Comparison of ENCODE assay signal across 8 mouse cellular contexts in genomic region chr2:11338931-11339839, GRCm38 (mm10).
DNase-seq lines count a peak whose midpoint lies in the region; ATAC-seq and TF ChIP-seq lines count a peak whose summit lies in the region.

No protein-coding gene starts in this region.

- no peaks in the 10 kb centered on the region for H3K4me1 ChIP-seq in forebrain, embryonic 15.5 days
- no peaks in the 10 kb centered on the region for H3K4me1 ChIP-seq in forebrain, embryonic 12.5 days
- 0 out of 2 replicates have a peak, but pooled peaks cover 3% of the 10 kb centered on the region for H3K4me1 ChIP-seq in heart, postnatal 0 days (ENCODE audit: control insufficient read depth, insufficient read depth)
- peaks cover 13% of the 10 kb centered on the region for H3K4me1 ChIP-seq in lung, embryonic 15.5 days

- TF ChIP-seq CTCF in heart, postnatal 0 days (IDR thresholded peaks at IDR 0.05; ENCODE audit: low read depth), result no peak

- no peak for TF ChIP-seq EP300 in heart, postnatal 0 days (IDR thresholded peaks at IDR 0.05; ENCODE audit: low read depth)

- DNase-seq in ovary, adult 18-20 months (ENCODE audit: low spot score), result peak; percentile 5
- no peak for DNase-seq in ovary, postnatal 36 days (ENCODE audit: low spot score)
- DNase-seq in heart, postnatal 0 days (ENCODE audit: low spot score), result peak; percentile 49
- DNase-seq in thymus, postnatal 36 days, result peak; percentile 49 to 58
- no peak for DNase-seq in liver

- ATAC-seq in forebrain, embryonic 15.5 days (replicated peaks), result peak; percentile 60
- no peak for ATAC-seq in forebrain, embryonic 12.5 days (ENCODE audit: low FRiP score)
- peak; percentile 57 for ATAC-seq in heart, postnatal 0 days (ENCODE audit: insufficient read depth, low read depth)
- ATAC-seq in lung, embryonic 15.5 days (ENCODE audit: borderline replicate concordance, extremely low read depth, low FRiP score, low TSS enrichment), result peak; percentile 79

- no peaks in the 10 kb centered on the region for H3K9me3 ChIP-seq in forebrain, embryonic 15.5 days
- H3K9me3 ChIP-seq in forebrain, embryonic 12.5 days, result no peaks in the 10 kb centered on the region
- H3K9me3 ChIP-seq in heart, postnatal 0 days (replicated peaks; ENCODE audit: control insufficient read depth, low read length), result no peaks in the 10 kb centered on the region
- H3K9me3 ChIP-seq in lung, embryonic 15.5 days, result no peaks in the 10 kb centered on the region

- WGBS in forebrain, embryonic 15.5 days, result 78% methylated on average over 14 of the region's 14 CpGs
- 87% methylated on average over 14 of the region's 14 CpGs for WGBS in forebrain, embryonic 12.5 days
- WGBS in heart, postnatal 0 days, result 60% methylated on average over 14 of the region's 14 CpGs
- 46% methylated on average over 14 of the region's 14 CpGs for WGBS in lung, embryonic 15.5 days

- no peak overlapping the region for H3K4me2 ChIP-seq in forebrain, embryonic 15.5 days (replicated peaks)
- H3K4me2 ChIP-seq in forebrain, embryonic 12.5 days, result no peak overlapping the region
- no peak overlapping the region for H3K4me2 ChIP-seq in heart, postnatal 0 days (ENCODE audit: low read depth, low read length)
- H3K4me2 ChIP-seq in lung, embryonic 15.5 days, result no peak overlapping the region

- no peaks in the 10 kb centered on the region for H3K36me3 ChIP-seq in forebrain, embryonic 15.5 days
- no peaks in the 10 kb centered on the region for H3K36me3 ChIP-seq in forebrain, embryonic 12.5 days (replicated peaks)
- no peaks in the 10 kb centered on the region for H3K36me3 ChIP-seq in heart, postnatal 0 days (replicated peaks; ENCODE audit: control insufficient read depth, insufficient read depth, low read length)
- no peaks in the 10 kb centered on the region for H3K36me3 ChIP-seq in lung, embryonic 15.5 days

- no peaks in the 10 kb centered on the region for H3K27me3 ChIP-seq in forebrain, embryonic 15.5 days
- no peaks in the 10 kb centered on the region for H3K27me3 ChIP-seq in forebrain, embryonic 12.5 days
- H3K27me3 ChIP-seq in heart, postnatal 0 days (ENCODE audit: control insufficient read depth, insufficient read depth, low read length), result no peaks in the 10 kb centered on the region
- H3K27me3 ChIP-seq in lung, embryonic 15.5 days, result no peaks in the 10 kb centered on the region

- no peak overlapping the region for H3K4me3 ChIP-seq in forebrain, embryonic 15.5 days
- H3K4me3 ChIP-seq in forebrain, embryonic 12.5 days (replicated peaks), result no peak overlapping the region
- no peak overlapping the region for H3K4me3 ChIP-seq in heart, postnatal 0 days (ENCODE audit: low read depth, low read length)
- H3K4me3 ChIP-seq in lung, embryonic 15.5 days, result no peak overlapping the region

- no peak overlapping the region for H3K27ac ChIP-seq in forebrain, embryonic 15.5 days (replicated peaks)
- no peak overlapping the region for H3K27ac ChIP-seq in forebrain, embryonic 12.5 days
- H3K27ac ChIP-seq in heart, postnatal 0 days (ENCODE audit: low read depth), result no peak overlapping the region
- H3K27ac ChIP-seq in lung, embryonic 15.5 days, result peak overlapping the region; percentile 57

- H3K9ac ChIP-seq in forebrain, embryonic 15.5 days (replicated peaks), result no peak overlapping the region
- no peak overlapping the region for H3K9ac ChIP-seq in forebrain, embryonic 12.5 days
- H3K9ac ChIP-seq in heart, postnatal 0 days (replicated peaks; ENCODE audit: low read depth, low read length), result no peak overlapping the region
- H3K9ac ChIP-seq in lung, embryonic 15.5 days, result no peak overlapping the region

Comparison
In these comparisons a context has a peak if more than half of its experiments do, and no peak if none do; other contexts are left out.
1. DNase-seq: peak in ovary, adult 18-20 months (single experiment), heart, postnatal 0 days (single experiment) and thymus, postnatal 36 days (2 of 2); none in ovary, postnatal 36 days (single experiment) and liver (single experiment).